Mouse (Mus musculus): ENCODE data around the gene Glis3.

The Glis3 gene

DNA sequence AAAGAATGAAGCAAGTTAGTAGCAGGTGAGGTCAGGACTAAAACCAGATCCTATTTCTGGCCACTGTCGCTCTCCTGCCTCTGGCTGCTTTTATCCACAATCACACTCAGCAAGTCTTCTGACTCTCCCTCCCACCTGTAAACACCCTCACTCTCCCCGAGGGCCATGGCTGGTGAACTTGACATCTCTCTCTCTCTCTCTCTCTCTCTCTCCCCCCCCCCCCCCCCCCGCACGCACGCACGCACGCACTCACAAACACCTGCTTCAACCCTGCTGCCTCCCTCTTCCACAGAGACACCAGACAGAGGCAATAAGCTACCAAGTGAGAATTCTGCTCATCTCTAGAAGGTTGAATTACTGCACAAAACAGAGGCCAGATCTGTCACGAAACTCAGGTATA is 208.7 kb downstream of the Glis3 start:
- DNase-seq = no peak

DNA sequence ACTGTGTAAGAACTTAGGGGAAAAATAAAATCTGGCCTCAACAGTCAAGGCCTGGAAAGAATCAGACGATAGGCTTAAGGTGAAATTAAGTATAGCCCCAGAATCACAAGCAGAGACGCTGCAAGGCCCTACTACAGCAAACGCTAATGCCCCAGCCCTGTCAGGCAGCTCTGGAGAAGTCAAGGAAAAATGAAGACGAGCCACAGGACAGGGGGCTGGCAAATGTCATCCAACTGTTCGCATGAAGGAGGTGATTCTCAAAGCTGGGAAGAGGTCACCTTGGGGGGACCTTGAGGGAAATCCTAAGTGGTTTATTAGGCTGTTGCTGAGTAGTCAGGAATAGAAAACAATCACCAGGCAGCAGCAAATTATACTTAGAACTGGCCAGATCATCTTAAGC is 214.1 kb downstream of the Glis3 start:
- no peak for DNase-seq

- DNase-seq = no peak
These were observed 225.5 kb downstream of the Glis3 start for GRCm38 (mm10) chr19:28454331-28454730.

DNA sequence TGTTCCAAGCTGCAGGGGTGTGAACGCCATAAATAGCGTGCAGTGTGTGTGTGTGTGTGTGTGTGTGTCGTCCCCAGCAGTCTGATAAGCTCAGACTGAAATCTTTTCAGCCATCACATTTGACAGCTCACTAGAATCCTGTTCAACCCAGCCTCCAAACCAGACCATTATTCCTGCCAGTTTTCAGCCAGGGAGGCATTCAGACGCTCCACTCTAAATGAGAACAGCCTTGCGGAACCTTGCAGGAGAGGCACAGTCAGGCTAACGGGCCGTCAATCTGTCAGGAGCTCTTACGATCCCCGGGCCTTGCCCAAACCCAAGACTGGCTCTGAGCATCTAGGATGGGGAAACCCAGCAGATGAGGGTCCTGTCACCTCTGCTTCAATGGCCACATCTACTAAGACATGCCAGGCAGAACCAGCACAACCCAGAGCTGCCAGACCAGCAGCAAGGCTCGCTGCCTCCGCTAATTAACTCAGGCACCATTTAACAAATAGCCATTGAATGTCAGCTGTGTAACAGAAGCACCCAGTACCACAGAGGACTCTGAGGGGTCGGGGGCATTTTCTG is 226.8 kb downstream of the Glis3 start:
- no peak for DNase-seq

- DNase-seq = no peak
These were observed 231.1 kb downstream of the Glis3 start for GRCm38 (mm10) chr19:28448811-28449210.

DNA sequence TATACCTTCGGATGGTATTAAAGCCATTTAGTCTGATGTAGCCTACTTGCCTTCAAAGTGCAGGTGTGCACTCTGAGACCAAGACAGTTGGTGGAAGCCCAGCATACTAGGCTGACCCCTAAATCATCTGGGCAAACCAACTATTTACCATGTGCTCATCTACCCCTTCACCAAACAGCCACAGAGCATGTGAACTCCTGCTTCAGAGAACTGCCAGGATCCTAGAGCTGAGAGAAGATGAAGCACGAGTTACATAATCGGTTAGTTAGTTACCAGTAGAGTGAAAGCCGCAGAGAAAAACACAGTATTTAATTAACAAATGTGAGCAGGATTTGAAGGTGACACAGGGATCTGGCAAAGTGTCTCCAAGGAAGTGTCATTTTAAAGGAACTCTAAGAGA is 237.7 kb downstream of the Glis3 start:
- no peak for DNase-seq

DNA sequence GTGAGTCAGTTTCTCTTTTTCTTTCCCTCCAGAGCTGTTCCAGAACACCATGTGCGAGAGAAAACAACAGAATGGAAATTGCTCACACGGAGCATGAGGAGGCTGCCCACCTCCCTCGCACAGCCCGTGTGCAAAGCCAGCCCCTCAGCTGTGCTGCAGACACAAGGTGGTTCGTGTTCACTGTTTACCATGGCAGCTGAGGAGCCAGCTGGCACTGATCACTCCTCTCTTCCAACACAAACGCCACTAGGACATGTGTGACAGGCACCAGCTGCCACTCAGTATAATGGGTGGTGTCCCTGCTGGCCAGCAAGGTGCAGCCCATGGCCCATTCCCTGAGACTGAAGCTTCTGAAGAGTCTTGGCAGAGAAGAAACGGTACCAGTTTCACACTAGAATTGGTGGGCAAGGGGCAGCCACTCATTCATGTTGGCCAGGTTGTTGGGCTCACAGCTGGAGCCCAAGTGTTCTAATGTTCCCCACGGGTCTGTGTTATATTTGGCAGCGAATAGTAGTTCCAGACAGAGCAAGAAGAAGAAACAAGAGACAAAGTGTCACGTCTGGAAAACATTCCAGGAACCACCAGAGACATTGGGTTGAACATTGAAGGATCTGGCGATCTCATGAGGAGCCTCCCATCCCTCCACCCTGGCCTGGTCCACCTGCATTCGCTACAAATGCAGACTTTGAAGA is 243.3 kb downstream of the Glis3 start:
- DNase-seq = no peak

GRCm38 (mm10) chr19:28428220-28428816 is 251.6 kb downstream of the Glis3 start:
- DNase-seq = no peak

DNA sequence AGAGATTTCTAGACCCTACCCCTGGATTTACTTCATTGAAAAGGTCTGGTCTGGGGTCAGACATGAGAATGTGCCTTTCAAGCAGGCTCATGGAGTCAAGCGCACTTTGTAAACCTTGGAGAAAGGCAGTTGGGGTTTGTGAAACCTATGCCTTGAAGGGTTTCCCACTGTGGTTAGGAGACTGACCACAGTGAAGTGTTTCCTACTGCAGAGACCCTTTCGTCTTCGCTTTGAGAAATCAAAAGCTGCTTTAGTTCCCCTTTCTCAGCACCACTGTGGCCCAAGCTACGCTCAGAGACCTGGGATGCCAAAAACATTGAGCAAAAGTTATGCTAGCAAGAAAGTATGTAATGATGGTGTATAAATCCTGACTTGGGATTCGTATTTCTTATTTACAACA is 255.7 kb downstream of the Glis3 start:
- no peak for DNase-seq

DNA sequence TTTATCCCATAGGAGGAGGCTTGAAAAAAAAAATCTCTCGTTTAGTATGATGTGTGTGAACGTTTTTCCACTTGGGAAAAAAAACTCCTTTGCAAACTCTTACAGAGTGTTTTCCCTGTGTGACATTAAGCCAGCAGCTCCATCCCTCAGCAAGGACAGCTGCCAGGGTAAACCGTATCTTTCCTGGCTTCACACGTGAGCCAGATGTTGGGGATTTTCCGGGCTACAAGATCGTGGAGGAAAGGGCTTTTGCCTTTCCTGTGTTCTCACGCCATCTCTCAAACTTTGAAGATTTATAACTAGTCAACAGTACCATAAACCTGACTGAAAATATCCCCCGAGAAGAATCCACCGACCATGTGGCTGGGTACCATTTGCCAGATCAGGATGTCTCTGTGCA is 256.9 kb downstream of the Glis3 start:
- DNase-seq = no peak

- DNase-seq = no peak
These were observed 263.8 kb downstream of the Glis3 start for GRCm38 (mm10) chr19:28416069-28416468.

GRCm38 (mm10) chr19:28408787-28409186 is 271.1 kb downstream of the Glis3 start:
- DNase-seq = no peak

DNA sequence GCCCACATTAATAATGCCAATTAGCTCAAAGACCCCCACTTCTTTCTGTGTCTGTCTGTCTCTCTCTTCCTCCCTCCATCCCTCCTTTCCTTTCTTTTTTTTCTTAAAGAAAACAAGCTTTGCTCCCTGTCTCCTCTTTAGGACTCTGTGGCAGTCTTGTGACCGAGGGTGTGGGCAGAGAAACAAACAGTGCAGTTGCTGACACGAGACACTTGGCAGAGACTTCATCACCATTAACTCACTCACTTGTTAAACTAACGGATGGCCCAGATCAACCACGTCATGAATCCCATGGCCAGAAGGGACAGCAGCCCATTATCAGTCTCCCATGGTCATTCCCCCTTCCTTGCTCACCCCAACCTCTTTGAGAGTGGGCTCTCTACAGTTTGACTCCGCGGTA is 276.9 kb downstream of the Glis3 start:
- no peak for DNase-seq

- no peak for DNase-seq
These were observed 284.4 kb downstream of the Glis3 start for GRCm38 (mm10) chr19:28395584-28395861.

GRCm38 (mm10) chr19:28394826-28395583 is 284.9 kb downstream of the Glis3 start:
- no peak for DNase-seq

DNA sequence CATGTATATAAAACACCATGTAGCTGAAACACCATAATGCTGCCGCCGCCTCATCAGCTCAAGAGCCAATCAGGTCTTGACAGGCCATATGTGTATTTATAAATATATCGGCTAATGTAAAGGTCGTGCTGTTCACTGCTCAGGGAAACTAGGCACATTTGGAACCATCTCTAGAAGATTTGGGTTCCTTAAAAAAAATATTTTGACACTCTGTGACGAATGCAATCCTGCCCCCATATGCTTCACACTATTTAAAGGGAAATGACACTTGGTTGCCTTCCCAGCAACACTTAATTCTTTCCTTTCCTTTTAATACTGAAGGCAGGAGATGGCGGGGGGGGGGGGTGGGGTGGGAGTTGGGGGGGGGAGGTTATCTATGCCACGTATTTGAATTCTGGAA is 286.1 kb downstream of the Glis3 start:
- DNase-seq = no peak

DNA sequence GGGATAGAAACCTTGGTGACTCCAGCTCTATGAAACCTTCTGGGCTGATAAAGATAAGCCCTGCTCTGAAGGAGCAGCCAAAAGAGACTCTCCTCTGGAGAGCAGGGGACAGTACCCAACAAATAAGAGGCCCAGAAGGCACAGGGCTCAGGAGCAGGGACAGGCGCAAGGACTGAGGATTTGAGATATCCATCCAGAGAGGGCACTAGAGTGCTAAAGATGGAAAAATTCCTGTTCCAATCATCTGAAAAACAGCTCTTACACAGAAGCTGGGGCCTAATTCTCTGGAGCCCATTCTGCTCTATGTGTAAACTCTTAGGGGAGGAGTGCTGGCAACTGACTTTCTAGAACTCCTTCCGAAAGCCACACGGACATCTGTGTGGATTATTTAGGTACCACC is 287.0 kb downstream of the Glis3 start:
- no peak for DNase-seq

GRCm38 (mm10) chr19:28390920-28391319 is 289.0 kb downstream of the Glis3 start:
- no peak for DNase-seq

DNA sequence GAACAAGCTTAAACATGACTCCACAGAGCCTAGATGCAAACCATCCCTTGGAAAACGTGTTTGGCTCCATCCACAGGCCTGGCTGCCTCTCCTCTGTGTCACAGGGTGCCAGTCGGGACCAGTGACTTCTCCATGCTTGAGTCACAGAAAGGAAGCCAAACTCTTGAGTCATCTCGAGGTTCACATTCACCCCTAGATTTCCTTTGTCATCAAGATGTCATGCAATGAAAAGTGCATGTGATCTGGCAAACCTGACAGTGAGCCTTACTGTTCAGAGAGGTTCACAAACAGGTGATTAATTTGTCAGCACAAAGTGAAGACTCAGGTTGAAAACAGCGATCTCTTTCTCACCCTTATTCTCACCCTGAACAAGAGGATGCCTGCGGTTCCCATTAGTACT is 290.7 kb downstream of the Glis3 start:
- DNase-seq = no peak

DNA sequence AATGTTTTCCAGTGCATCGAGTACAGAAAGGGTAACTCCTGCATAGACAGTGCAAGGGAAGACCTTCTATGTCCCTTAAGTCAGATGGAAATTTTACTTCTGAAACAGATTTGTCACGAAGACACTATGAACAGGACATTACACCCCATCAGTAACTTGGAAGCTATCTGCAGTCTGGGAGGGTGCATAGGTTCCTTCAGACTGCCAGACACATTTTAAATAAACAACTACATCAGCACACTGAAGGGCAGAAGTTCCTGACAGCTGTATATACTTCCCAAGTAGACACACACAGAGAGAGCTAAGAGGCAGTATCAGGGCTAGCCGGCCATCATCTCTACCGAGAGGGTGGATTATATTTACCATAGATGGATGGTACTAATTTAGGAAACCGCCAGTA is 296.5 kb downstream of the Glis3 start:
- no peak for DNase-seq

- DNase-seq = no peak
These were observed 297.5 kb downstream of the Glis3 start for GRCm38 (mm10) chr19:28382168-28382911.

DNA sequence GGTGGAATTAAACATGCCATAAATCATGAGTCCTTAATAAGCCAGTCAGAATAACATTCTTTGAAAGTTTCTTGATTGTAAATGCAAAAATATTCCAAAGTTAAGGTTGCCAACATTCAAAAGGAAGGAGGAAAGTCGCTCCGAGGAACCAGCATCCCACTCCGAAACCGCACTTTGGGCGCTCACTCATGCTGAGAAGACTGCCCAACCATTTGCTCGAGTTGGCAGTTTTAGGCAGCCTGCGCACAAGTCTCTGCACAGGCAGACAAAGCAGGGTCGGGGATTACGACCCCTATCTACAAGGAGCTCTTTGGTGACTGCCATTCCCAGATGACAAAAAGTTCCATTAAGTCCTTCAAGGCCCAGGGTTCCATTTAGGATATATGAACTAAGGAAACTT is 298.4 kb downstream of the Glis3 start:
- DNase-seq = no peak

DNA sequence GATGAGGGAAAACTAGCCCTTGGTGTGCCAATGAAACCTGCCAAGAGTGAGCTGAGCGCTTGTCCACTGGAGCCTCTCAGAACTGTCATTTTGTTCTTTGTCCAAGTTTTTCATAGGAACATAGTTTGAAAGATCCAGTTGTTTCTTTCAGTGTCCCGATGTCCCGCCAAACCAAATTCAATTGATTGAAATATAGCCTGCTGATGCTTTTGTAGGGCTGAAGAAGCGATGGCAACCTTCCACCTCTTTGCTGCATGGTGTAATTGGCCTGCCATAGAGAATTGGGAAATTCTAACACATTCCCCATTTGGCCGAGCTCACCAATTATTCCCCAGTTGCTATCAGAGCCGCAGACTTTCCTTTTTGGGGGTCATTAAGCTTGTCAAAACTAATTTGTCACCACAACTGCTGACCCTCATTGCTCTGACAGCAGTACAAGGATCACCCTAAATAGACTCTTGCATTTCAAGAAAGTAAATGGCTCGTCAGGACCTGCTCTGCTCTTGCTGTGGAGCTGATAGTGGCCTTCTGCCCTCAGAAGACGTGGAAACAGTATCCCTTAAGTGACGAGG is 299.1 kb downstream of the Glis3 start:
- DNase-seq = no peak

Measured in thymus, adult 18-20 months (tissue).